Mouse (Mus musculus) testis, postnatal 10 days (tissue): Measurements from ENCODE around the gene Trim14.

Experiments
- DNase-seq: peaks from one replicate; pipeline ENCODE4 v3.0.0; 2021; ENCODE audit warnings: low spot score

Trim14 gene

GRCm38 (mm10) chr4:46562037-46562436 lies 26.1 kb upstream of the Trim14 start:
- DNase-seq = no peak

GRCm38 (mm10) chr4:46560069-46560705 lies 24.2 kb upstream of the Trim14 start:
- DNase-seq = no peak

GRCm38 (mm10) chr4:46558672-46559667 lies 23.0 kb upstream of the Trim14 start:
- DNase-seq = peak; percentile 34

- peak; percentile 22 for DNase-seq
These were observed 21.0 kb upstream of the Trim14 start for GRCm38 (mm10) chr4:46556933-46557332.

GRCm38 (mm10) chr4:46555762-46556161 lies 19.8 kb upstream of the Trim14 start:
- DNase-seq = no peak

- DNase-seq = no peak
These were observed 18.5 kb upstream of the Trim14 start for GRCm38 (mm10) chr4:46554295-46555069.

GRCm38 (mm10) chr4:46553864-46554263 lies 17.9 kb upstream of the Trim14 start:
- peak; percentile 67 for DNase-seq

GRCm38 (mm10) chr4:46550406-46550805 lies 14.5 kb upstream of the Trim14 start:
- no peak for DNase-seq

GRCm38 (mm10) chr4:46549979-46550378 lies 14.0 kb upstream of the Trim14 start:
- DNase-seq = no peak

GRCm38 (mm10) chr4:46546709-46547108 lies 10.8 kb upstream of the Trim14 start:
- no peak for DNase-seq

GRCm38 (mm10) chr4:46545498-46545897 lies 9.6 kb upstream of the Trim14 start:
- DNase-seq = no peak

- DNase-seq = peak; percentile 77
These were observed 8.4 kb upstream of the Trim14 start for GRCm38 (mm10) chr4:46544313-46544712.

GRCm38 (mm10) chr4:46543366-46544050 lies 7.6 kb upstream of the Trim14 start:
- DNase-seq = no peak

- DNase-seq = no peak
These were observed 5.8 kb upstream of the Trim14 start for GRCm38 (mm10) chr4:46541707-46542106.

GRCm38 (mm10) chr4:46539167-46539566 lies 3.2 kb upstream of the Trim14 start:
- no peak for DNase-seq

- DNase-seq = no peak
These were observed 679 bp downstream of the Trim14 start for GRCm38 (mm10) chr4:46535094-46535830.

GRCm38 (mm10) chr4:46533934-46534720 lies 1.8 kb downstream of the Trim14 start:
- no peak for DNase-seq

GRCm38 (mm10) chr4:46532926-46533325 lies 3.0 kb downstream of the Trim14 start:
- no peak for DNase-seq

GRCm38 (mm10) chr4:46532511-46532910 lies 3.4 kb downstream of the Trim14 start:
- no peak for DNase-seq

GRCm38 (mm10) chr4:46529722-46530121 lies 6.2 kb downstream of the Trim14 start:
- no peak for DNase-seq
